Mouse (Mus musculus) neutrophil, adult 5-6 weeks (primary cell): ENCODE measurements around the gene Uba7. TPM values are rescaled to one million over a fixed set of nuclear protein-coding genes. Genes with fewer than 3 reads are reported as not detected.

Source experiments
- ATAC-seq: fragments of 151-379, 151-347 bp; 2 replicates; pipeline ENCODE4 v1.8.0; 2017; ENCODE audit warnings: mild to moderate bottlenecking, moderate TSS enrichment; ENCODE audit not compliant: insufficient number of reproducible peaks, poor library complexity, low FRiP score, severe bottlenecking; ENCODE audit errors: extremely low read depth
- total RNA-seq: library from RNA; stranded (forward); fragments of 200-1000 nt; gene quantifications from 2 replicates; pipeline ENCODE4 v1.2.3, GENCODE M21; 2017

Gene Uba7
- total RNA-seq, 1 experiment from 2014 or later, result 211 TPM

DNA sequence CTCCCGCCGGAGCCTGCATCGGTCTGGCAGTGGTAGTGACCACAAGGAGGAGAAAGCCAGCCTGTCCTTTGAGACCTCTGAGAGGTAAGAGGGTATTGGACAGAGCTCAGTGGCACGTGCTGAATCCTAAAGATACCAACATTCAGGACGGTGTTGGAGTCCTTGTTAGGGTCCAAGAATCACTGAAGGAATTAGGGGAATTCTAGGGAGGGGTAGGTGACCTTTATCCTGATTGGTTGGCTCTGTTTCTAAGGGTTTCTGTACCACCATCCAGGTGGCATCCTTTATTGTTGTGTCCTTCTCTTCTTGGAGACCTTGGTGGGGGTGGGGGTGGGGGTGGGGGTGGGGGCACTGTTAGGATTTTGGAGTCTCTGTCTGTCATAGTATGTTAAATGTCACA lies 56.8 kb downstream of the Uba7 start:
- no peak for ATAC-seq

Other genes starting within 250 kb of the Uba7 start
- gene Rbm5, start 204.5 kb upstream of the Uba7 start, total RNA-seq, result 662 and 675 TPM in 2 replicates
- 178 and 218 TPM in 2 replicates for gene Rbm6, start 102.3 kb upstream of the Uba7 start, total RNA-seq
- 18.4 and 20.3 TPM in 2 replicates for gene Mon1a, start 87.4 kb upstream of the Uba7 start, total RNA-seq
- 0.25 and 3.0 TPM in 2 replicates for gene Mst1r, start 68.6 kb upstream of the Uba7 start, total RNA-seq
- not detected in 2 replicates for gene Actl11, start 47.0 kb upstream of the Uba7 start, total RNA-seq
- gene Camkv, start 39.8 kb upstream of the Uba7 start, total RNA-seq, result not detected in 2 replicates
- gene Traip, start 25.4 kb upstream of the Uba7 start, total RNA-seq, result 1.9 and 5.3 TPM in 2 replicates
- gene Gm20661, start 7.6 kb downstream of the Uba7 start, total RNA-seq, result not detected in 2 replicates
- gene Inka1, start 10.4 kb downstream of the Uba7 start, total RNA-seq, result 2.9 and 4.2 TPM in 2 replicates
- 0.98 TPM in 1 of 2 replicates, not detected in the other for gene Cdhr4, start 17.0 kb downstream of the Uba7 start, total RNA-seq
- 4.9 TPM in 1 of 2 replicates, not detected in the other for gene Gm20662, start 20.8 kb downstream of the Uba7 start, total RNA-seq
- gene Ip6k1, start 27.0 kb downstream of the Uba7 start, total RNA-seq, result 230 and 268 TPM in 2 replicates
- 11.2 and 13.1 TPM in 2 replicates for gene Gmppb, start 73.7 kb downstream of the Uba7 start, total RNA-seq
- gene Amigo3, start 77.7 kb downstream of the Uba7 start, total RNA-seq, result 3.6 and 4.5 TPM in 2 replicates
- gene Mst1, start 104.9 kb downstream of the Uba7 start, total RNA-seq, result not detected in 2 replicates
- gene Rnf123, start 107.8 kb downstream of the Uba7 start, total RNA-seq, result 62.7 and 90.3 TPM in 2 replicates
- gene Apeh, start 119.1 kb downstream of the Uba7 start, total RNA-seq, result 74.5 and 116 TPM in 2 replicates
- 0.12 and 0.23 TPM in 2 replicates for gene Bsn, start 214.9 kb downstream of the Uba7 start, total RNA-seq